Mouse (Mus musculus) layer of hippocampus, adult 2 months (tissue): ENCODE data around the gene Patj. TPM values are rescaled to one million over a fixed set of nuclear protein-coding genes. Genes with fewer than 3 reads are reported as not detected.

Source experiments
- DNase-seq, 2 experiments: peaks; one replicate each; pipeline ENCODE4 v3.0.0; 2022; ENCODE audit warnings: low spot score in 2 of 2
- H3K27ac ChIP-seq: fragments of 200-600 bp; 2 replicates; pipeline ENCODE4 v1.8.1; 2022
- H3K4me3 ChIP-seq: fragments of 200-600 bp; 2 replicates; pipeline ENCODE4 v1.8.1; 2022; ENCODE audit warnings: mild to moderate bottlenecking
- CTCF ChIP-seq: fragments of 200-600 bp; conservative IDR thresholded peaks from 2 replicates; pipeline ENCODE4 v1.8.1; 2022; ENCODE audit warnings: antibody characterized with exemption, mild to moderate bottlenecking, moderate library complexity
- total RNA-seq, 2 experiments: library from RNA; stranded (reverse); gene quantifications; 2 replicates each; pipeline ENCODE4 v1.2.3; 2021

Gene Patj
- total RNA-seq, 2 experiments from 2014 or later, result 6.7 to 8.0 TPM

DNA sequence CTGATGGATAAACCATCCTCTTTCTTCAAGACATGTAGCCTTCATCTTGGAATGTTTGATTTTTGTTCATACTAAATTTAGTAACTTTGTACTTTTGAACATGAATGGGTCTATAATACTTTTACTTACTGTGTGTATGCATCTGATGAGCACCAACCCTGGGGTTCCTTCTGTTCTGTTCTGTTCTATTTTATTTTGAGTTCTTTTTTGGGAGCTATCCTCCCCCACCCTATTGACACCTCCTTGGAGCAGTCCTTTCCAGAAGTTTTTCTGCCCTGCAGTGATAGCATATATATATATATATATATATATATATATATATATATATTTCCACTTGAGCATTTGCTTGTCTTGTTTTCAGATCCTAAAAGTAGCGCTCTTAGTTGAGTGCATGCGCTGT lies 57.1 kb downstream of the Patj start:
- Histone ChIP-seq H3K27ac (no peak overlapping the region; the same call in 1 of the 2 replicates), H3K4me3 (no peak overlapping the region)
- no peak for DNase-seq
- TF ChIP-seq CTCF, result no peak

GRCm38 (mm10) chr4:98453231-98453630 lies 57.6 kb downstream of the Patj start:
- peak; percentile 37 to 44 for DNase-seq
- Histone ChIP-seq H3K27ac (peak overlapping the region; percentile 61), H3K4me3 (no peak overlapping the region)
- TF ChIP-seq CTCF, result no peak

- TF ChIP-seq CTCF, result no peak
- Histone ChIP-seq H3K27ac (no peak overlapping the region), H3K4me3 (no peak overlapping the region)
- no peak for DNase-seq
These were observed 59.8 kb downstream of the Patj start for GRCm38 (mm10) chr4:98455352-98455751.

- TF ChIP-seq CTCF, result no peak
- no peak for DNase-seq
- Histone ChIP-seq H3K4me3 (no peak overlapping the region), H3K27ac (no peak overlapping the region)
These were observed 60.3 kb downstream of the Patj start for GRCm38 (mm10) chr4:98455910-98456309.

GRCm38 (mm10) chr4:98461804-98462341 lies 66.3 kb downstream of the Patj start:
- Histone ChIP-seq H3K4me3 (no peak overlapping the region), H3K27ac (no peak overlapping the region)
- no peak for DNase-seq
- no peak for TF ChIP-seq CTCF

DNA sequence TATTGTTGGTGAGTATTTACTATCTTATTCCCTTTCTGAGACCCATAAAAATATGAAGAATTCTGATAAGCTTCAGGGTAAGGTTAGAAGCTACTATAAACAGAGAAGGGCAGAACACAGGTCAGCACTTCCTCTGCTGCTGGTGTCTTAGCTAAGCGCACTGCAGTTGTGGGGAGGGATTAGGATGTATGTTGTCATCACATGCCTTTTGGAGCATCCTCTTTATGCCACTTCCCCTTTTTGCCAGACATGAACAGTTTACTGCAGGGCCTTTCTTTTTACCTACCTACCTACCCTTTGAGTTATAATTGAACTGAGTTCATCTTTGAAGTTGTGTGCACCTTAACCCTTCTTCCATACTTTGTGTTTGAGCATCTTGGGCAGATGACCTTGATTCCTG lies 69.9 kb downstream of the Patj start:
- TF ChIP-seq CTCF, result no peak
- no peak for DNase-seq
- Histone ChIP-seq H3K4me3 (no peak overlapping the region), H3K27ac (no peak overlapping the region)

DNA sequence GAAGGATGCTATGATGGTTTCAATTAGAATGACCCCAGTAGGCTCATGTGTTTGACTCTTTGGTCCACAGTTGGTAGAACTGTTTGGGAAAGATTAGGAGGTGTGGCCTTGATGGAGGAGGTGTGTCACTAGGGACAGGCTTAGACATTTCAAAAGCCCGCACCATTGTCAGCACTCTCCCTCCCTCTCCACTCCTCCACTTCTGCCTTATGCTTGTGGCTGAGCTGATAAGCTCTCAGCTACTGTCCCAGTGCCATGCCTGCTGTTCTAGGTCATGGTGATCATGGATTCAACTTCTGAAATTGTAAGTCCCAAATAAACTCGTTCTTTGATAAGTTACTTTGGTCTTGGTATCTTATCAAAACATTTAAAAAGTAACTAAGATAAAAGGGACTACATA lies 70.3 kb downstream of the Patj start:
- DNase-seq, result no peak
- no peak for TF ChIP-seq CTCF

GRCm38 (mm10) chr4:98471376-98471775 lies 75.8 kb downstream of the Patj start:
- no peak for DNase-seq
- no peak overlapping the region for H3K27ac ChIP-seq
- no peak overlapping the region for H3K4me3 ChIP-seq
- TF ChIP-seq CTCF, result no peak

More for the DNA sequence above, 70.3 kb downstream of the Patj start:
- no peak overlapping the region for H3K4me3 ChIP-seq
- H3K27ac ChIP-seq, result no peak overlapping the region

GRCm38 (mm10) chr4:98473491-98473890 lies 77.9 kb downstream of the Patj start:
- no peak for DNase-seq
- Histone ChIP-seq H3K4me3 (no peak overlapping the region), H3K27ac (no peak overlapping the region)
- no peak for TF ChIP-seq CTCF

- no peak for TF ChIP-seq CTCF
- Histone ChIP-seq H3K4me3 (no peak overlapping the region), H3K27ac (no peak overlapping the region)
- DNase-seq, result no peak
These were observed 82.4 kb downstream of the Patj start for GRCm38 (mm10) chr4:98478005-98478404.

DNA sequence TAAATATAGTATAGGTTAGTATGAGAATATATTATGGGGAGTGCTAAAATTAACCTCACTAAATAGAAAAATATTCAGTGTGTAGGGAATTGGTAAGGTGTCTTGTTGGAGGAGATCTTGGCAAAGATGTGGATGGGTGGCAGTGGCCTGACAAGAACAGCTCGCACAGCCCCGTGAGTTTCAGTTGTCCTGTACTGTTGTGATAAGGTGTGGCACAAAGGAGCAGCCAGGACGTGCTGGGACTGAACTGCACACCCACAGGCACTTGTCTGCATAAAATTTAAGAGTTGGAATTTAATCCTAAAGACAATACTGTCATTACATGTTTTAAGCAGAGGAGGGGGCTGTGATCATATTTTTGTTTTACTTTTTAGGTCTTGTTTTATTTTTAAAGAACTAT lies 90.9 kb downstream of the Patj start:
- Histone ChIP-seq H3K4me3 (no peak overlapping the region), H3K27ac (no peak overlapping the region)
- DNase-seq, result no peak
- TF ChIP-seq CTCF, result peak; percentile 34

- H3K4me3 ChIP-seq, result no peak overlapping the region
- no peak for DNase-seq
- no peak overlapping the region for H3K27ac ChIP-seq
- no peak for TF ChIP-seq CTCF
These were observed 91.3 kb downstream of the Patj start for GRCm38 (mm10) chr4:98486901-98487300.

- no peak for DNase-seq
- TF ChIP-seq CTCF, result peak; percentile 73
- Histone ChIP-seq H3K4me3 (no peak overlapping the region), H3K27ac (no peak overlapping the region)
These were observed 93.8 kb downstream of the Patj start for GRCm38 (mm10) chr4:98489386-98489785.

DNA sequence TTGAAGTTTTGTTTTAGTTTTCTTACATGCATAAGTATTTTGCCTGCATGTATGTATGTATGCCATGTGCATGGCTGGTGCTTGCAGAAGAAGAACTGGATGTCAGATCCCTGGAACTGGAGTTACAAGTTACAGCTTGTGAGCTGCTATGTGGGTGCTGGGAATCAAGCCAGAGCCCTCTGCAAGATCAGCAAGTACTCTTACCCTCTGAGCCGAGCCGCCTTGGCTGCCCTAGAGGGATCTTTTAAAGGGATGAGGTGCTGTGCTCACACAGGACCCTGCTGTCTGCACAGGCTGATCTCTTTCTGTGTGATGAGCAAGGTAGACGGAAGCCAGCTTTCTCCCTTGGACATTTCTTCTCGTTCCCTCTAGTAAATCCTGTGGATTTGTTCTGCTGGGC lies 102.8 kb downstream of the Patj start:
- DNase-seq, result no peak
- no peak for TF ChIP-seq CTCF
- Histone ChIP-seq H3K4me3 (no peak overlapping the region), H3K27ac (no peak overlapping the region)

DNA sequence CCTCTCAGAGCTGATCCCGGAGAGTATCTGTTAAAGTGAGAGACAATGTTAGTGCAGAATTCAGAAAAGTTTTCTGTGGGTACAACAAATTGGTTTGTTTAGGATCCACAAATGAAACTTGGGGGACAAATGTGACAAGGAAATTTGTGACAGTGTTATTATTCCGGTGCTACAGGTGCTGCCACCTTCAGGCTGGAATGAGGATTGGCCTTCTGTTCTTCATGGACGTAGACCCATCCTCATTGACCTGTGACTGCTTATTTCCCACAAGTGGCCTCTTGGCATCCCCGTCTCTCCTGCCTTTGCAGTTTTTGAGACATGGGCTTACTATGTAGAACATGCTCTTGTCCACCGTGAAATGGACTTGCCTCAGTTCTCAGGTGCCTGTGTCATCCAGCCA lies 104.6 kb downstream of the Patj start:
- no peak overlapping the region for H3K4me3 ChIP-seq

More for the DNA sequence above, 104.6 kb downstream of the Patj start:
- DNase-seq, result no peak
- TF ChIP-seq CTCF, result peak; percentile 72
- H3K27ac ChIP-seq, result no peak overlapping the region
